ENCODE assay signal across 9 mouse cellular contexts in the genomic region with DNA sequence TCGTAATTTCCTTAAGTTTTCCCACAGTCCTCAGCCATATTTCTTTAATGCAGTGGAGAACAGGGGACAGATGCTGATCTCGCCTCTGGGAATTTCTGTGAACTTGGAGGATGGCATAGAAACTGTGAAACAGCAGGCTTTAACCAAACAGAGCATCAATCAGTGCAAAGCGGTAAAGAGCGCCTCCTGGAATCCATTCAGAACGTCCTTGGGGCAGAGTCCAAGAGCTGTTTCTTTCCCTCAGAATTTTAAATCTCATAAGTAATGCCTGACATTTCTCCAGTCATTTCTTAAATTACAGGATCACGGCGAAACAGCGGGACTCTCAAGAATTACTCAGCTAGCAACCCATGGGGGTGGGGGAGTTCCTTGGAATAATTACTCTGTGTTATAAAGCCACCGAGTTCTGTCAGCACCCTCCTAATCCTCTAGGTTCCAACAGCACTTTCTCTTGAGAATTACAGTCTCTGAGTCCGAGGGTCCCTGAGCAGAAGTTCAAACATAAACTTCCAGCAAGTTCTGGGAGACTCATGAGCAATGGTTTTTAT.
DNase-seq lines count a peak whose midpoint lies in the region; ATAC-seq lines count a peak whose summit lies in the region.
"Had no signal": no experiment of that assay in that cellular context is flagged by ENCODE, and none has a peak within 500 bp of the region (broad histone marks: within the 10 kb centered on the region; RNA-seq: fewer than 3 reads in every experiment).

No protein-coding gene starts in this region.

- no peaks in the 10 kb centered on the region for H3K36me3 ChIP-seq in embryonic facial prominence, embryonic 15.5 days
- no peaks in the 10 kb centered on the region for H3K36me3 ChIP-seq in neural tube, embryonic 15.5 days

- H3K9ac ChIP-seq in embryonic facial prominence, embryonic 15.5 days = no peak overlapping the region
- H3K9ac ChIP-seq in neural tube, embryonic 15.5 days (replicated peaks) = no peak overlapping the region
- H3K9ac ChIP-seq: liver, postnatal 0 days had no signal

- peak; percentile 37 for DNase-seq in adrenal gland, postnatal 14 days
- DNase-seq in adrenal gland, postnatal 25 days = no peak
- DNase-seq in kidney, postnatal 10 days = peak; percentile 21
- no peak for DNase-seq in kidney, adult 11 months
- DNase-seq in lung, postnatal 10 days = no peak
- no peak for DNase-seq in left cerebral cortex, adult 8-10 months (ENCODE audit: low spot score in 2 of 2)
- DNase-seq: liver, postnatal 0 days had no signal

- peak; percentile 69; the same call in 1 of the 2 replicates for ATAC-seq in embryonic facial prominence, embryonic 15.5 days (ENCODE audit: insufficient number of reproducible peaks, low FRiP score, low TSS enrichment, low read depth)
- ATAC-seq in neural tube, embryonic 15.5 days (ENCODE audit: low FRiP score) = no peak
- ATAC-seq: liver, postnatal 0 days had no signal

- peak overlapping the region; percentile 15; the same call in 1 of the 2 replicates for H3K4me2 ChIP-seq in embryonic facial prominence, embryonic 15.5 days (replicated peaks)
- H3K4me2 ChIP-seq in neural tube, embryonic 15.5 days = peak overlapping the region; percentile 44

- H3K27me3 ChIP-seq in embryonic facial prominence, embryonic 15.5 days = no peaks in the 10 kb centered on the region
- no peaks in the 10 kb centered on the region for H3K27me3 ChIP-seq in neural tube, embryonic 15.5 days (replicated peaks)

- H3K27ac ChIP-seq in embryonic facial prominence, embryonic 15.5 days (replicated peaks) = peak overlapping the region; percentile 74
- H3K27ac ChIP-seq in neural tube, embryonic 15.5 days (replicated peaks) = 0 out of 2 replicates have a peak overlapping the region, but pooled peaks have one; percentile 28

- no peaks in the 10 kb centered on the region for H3K9me3 ChIP-seq in embryonic facial prominence, embryonic 15.5 days (replicated peaks)
- H3K9me3 ChIP-seq in neural tube, embryonic 15.5 days (replicated peaks) = no peaks in the 10 kb centered on the region

- peaks cover 26% of the 10 kb centered on the region for H3K4me1 ChIP-seq in embryonic facial prominence, embryonic 15.5 days
- H3K4me1 ChIP-seq in neural tube, embryonic 15.5 days = peaks cover 30% of the 10 kb centered on the region

- no peak overlapping the region for H3K4me3 ChIP-seq in embryonic facial prominence, embryonic 15.5 days (replicated peaks)
- no peak overlapping the region for H3K4me3 ChIP-seq in neural tube, embryonic 15.5 days (replicated peaks)

- WGBS in embryonic facial prominence, embryonic 15.5 days = 12% methylated on average over 10 of the region's 10 CpGs
- 26% methylated on average over 10 of the region's 10 CpGs for WGBS in neural tube, embryonic 15.5 days

Comparison
In these comparisons a context has a peak if more than half of its experiments do, and no peak if none do; other contexts are left out.
1. DNase-seq: peak in adrenal gland, postnatal 14 days (single experiment) and kidney, postnatal 10 days (single experiment); none in adrenal gland, postnatal 25 days (single experiment), kidney, adult 11 months (single experiment), lung, postnatal 10 days (single experiment) and left cerebral cortex, adult 8-10 months (0 of 2).